Mouse (Mus musculus): ENCODE results near the gene Ncmap. TPM values are rescaled to one million over a fixed set of nuclear protein-coding genes. Genes with fewer than 3 reads are reported as not detected.

The Ncmap gene
- 4.1 TPM for polyA plus RNA-seq (2017; shearing (Covaris generic))

DNA sequence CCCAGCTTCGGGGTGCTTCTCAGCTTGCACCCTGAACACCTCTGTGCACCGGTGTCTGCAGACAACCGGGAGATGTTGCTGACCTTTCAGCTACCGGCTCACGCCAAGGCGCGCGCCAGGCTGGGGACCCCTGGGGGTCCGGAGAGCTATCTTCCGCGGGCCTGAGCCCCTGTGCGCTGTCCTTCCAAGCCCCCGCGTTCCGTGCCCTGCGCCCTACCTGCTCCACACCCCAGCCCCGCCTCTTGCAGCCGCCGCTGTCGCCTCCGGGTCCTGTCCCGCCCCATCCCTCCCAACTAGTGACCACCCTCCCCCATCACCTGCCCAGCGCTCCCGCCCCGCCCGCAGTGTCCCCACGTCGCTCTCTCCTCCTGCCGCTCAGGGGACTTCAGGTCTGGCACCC is at the start of gene Ncmap:
Gene Ncmap (minus strand): TSS at position 237 of the 400 bp plus-strand sequence.

DNA sequence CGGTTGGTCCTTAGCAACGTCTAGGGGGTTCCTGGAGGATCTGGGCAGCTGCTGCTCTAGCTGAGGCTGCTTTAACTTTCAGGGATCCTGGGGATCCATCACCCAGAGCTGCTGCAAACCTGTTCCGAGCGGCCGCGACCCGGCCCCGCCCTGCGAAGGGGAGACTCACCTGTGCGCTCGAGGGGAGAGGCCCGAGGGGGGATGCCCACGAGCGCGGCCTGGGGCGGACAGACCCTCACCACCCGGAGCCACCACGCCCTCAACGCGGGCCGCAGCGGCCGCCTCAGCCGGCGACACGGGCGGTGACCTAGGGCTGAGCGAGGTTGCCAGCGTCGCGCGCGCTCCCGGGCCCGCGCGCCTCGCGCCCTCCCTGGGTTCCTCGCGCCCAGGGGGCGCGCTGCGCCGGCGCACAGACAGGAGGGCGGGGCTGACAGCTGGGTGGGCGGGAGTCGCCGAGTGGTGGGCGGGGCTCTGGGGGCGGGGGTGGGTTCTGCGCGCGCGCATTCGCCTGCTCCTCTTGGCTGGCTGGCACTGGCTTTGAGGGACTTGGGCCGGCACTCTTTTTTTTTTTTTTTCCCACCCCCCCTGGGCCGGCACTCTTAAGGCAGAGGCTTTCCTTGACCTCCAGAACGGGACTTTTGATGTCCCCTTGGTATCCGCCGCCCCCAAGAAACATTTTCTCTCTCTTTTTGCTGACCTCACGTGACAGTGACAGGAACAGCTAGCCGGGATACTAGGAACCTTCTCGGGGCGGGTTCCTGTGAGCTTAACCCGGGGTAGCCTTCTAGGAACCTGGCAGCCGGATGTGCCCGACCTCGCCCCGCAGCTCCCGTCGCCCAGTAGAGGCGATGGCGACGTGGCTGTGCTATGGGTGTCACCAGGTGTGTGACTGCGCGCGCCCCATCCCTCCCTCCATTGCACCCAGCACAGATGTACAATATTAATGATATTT is 35.7 kb upstream of the Ncmap start, which contains the start of gene Rcan3:
Gene Rcan3 (minus strand): TSS at position 411 of the 952 bp plus-strand sequence.

DNA sequence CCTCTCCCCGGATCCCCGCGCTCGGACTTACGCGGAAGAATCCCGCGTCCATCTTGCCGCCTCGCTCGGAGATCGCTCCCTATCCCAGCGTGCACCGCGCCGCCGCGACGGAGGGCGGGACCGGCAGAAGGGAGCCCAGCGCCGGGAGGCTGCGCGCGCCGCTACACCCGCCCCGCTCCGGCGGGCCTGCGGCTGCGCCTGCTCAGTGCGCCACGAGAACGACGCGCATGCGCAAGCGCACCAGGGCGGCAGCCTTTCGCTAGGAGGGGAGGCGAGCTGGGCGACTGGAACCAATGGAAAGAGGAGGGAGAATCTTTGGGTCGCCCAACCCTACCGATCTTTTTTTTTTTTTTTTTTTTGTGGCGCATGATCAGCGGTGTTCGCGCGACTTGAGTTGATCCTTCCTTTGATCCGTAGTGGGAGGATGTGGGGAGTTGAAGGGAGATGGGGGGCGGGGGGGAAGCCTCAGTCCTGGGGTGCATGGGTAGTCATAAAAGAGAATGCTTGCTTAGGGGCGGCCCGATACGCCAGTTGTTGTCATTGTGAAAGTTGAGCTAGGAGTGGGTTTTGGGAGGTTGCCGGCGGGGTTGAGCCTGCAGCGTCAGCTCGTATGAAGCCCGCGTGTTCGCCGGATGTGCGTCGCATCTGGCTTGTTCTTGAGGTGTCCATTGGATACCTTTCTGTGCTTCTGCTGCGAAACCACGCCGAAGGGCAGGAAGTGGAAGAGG is 44.8 kb downstream of the Ncmap start, which contains the start of gene Srrm1:
Gene Srrm1 (minus strand): TSS at position 256 of the 728 bp plus-strand sequence.

Other genes with a start within 250 kb of the Ncmap start
- 37.7 TPM for gene Clic4, start 125.4 kb downstream of the Ncmap start, polyA plus RNA-seq (2017; shearing (Covaris generic))
- 249 TPM for gene Srrm1, start 44.9 kb downstream of the Ncmap start, polyA plus RNA-seq (2017; shearing (Covaris generic))
- 81.0 TPM for gene Rcan3, start 35.6 kb upstream of the Ncmap start, polyA plus RNA-seq (2017; shearing (Covaris generic))
- 0.29 TPM for gene Stpg1, start 96.6 kb upstream of the Ncmap start, polyA plus RNA-seq (2017; shearing (Covaris generic))
- 15.3 TPM for gene Nipal3, start 96.8 kb upstream of the Ncmap start, polyA plus RNA-seq (2017; shearing (Covaris generic))
- not detected for gene Grhl3, start 175.4 kb upstream of the Ncmap start, polyA plus RNA-seq (2017; shearing (Covaris generic))

Data from naive thymus-derived CD4-positive, alpha-beta T cell, adult 5 months (primary cell).